Mouse (Mus musculus) lung, embryonic 15.5 days (tissue): ENCODE results near the gene Gm38431. TPM values are rescaled to one million over a fixed set of nuclear protein-coding genes. Genes with fewer than 3 reads are reported as not detected.

Experiments
- ATAC-seq: fragments of 200-750 bp; cut with Nextera tagmentation; 2 replicates; pipeline ENCODE4 v1.8.0; 2017; ENCODE audit warnings: moderate number of reproducible peaks, borderline replicate concordance; ENCODE audit not compliant: low FRiP score, low TSS enrichment; ENCODE audit errors: extremely low read depth
- H3K27ac ChIP-seq: fragments of 300-500 bp; sonication (generic); 2 replicates; pipeline ENCODE4 v1.5.1; 2015; ENCODE audit warnings: moderate library complexity, mild to moderate bottlenecking, inconsistent platforms
- H3K27me3 ChIP-seq: fragments of 300-500 bp; sonication (generic); 2 replicates; pipeline ENCODE4 v1.6.1; 2015; ENCODE audit warnings: inconsistent platforms
- H3K36me3 ChIP-seq: fragments of 300-500 bp; sonication (generic); 2 replicates; pipeline ENCODE4 v1.6.1; 2015; ENCODE audit warnings: inconsistent platforms
- H3K4me1 ChIP-seq: fragments of 300-500 bp; sonication (generic); 2 replicates; pipeline ENCODE4 v1.6.1; 2015; ENCODE audit warnings: inconsistent platforms
- H3K4me2 ChIP-seq: fragments of 300-500 bp; sonication (generic); 2 replicates; pipeline ENCODE4 v1.6.1; 2015; ENCODE audit warnings: inconsistent platforms, mild to moderate bottlenecking, moderate library complexity
- H3K4me3 ChIP-seq: fragments of 300-500 bp; sonication (generic); 2 replicates; pipeline ENCODE4 v1.5.1; 2015; ENCODE audit warnings: mild to moderate bottlenecking, inconsistent platforms
- H3K9ac ChIP-seq: fragments of 300-500 bp; sonication (generic); 2 replicates; pipeline ENCODE4 v1.6.1; 2015; ENCODE audit warnings: inconsistent platforms
- H3K9me3 ChIP-seq: fragments of 300-500 bp; sonication (generic); 2 replicates; pipeline ENCODE4 v1.6.1; 2016; ENCODE audit warnings: inconsistent platforms
- WGBS: fragments of 180-500 bp; shearing (Covaris S2); methylation state at CpG from one replicate; pipeline ENCODE4 v1.1.7; 2015; 5-methylcytosine and 5-hydroxymethylcytosine counted together
- polyA plus RNA-seq: library from polyadenylated mRNA; unstranded; fragments of >200 nt; fragmentation: Nextera tagmentation; extraction: Ambion mirVana; gene quantifications from 2 replicates; pipeline ENCODE4 v1.2.1, GENCODE M21; 2015

Gene Gm38431
- polyA plus RNA-seq, result 2.4 and 2.5 TPM in 2 replicates

- Histone ChIP-seq H3K4me2 (peak within 1 kb of the TSS; percentile 85), H3K9ac (peak within 1 kb of the TSS; percentile 81), H3K4me1 (peaks cover 23% of the 10 kb centered on the region), H3K27ac (peak within 1 kb of the TSS; percentile 91), H3K4me3 (peak within 1 kb of the TSS; percentile 71), H3K9me3 (no peaks in the 10 kb centered on the region), H3K36me3 (peaks cover 36% of the 10 kb centered on the region), H3K27me3 (no peaks in the 10 kb centered on the region)
- ATAC-seq, result peak; percentile 100
- under 1% methylated on average over 54 of the region's 54 CpGs for WGBS
These were observed at the start of gene Gm38431, which contains the start of gene Raver1 for GRCm38 (mm10) chr9:21091707-21092320. Gene Gm38431, minus strand, starts transcription at chr9:21091997. Gene Raver1, minus strand, starts transcription at chr9:21092008.

GRCm38 (mm10) chr9:21138386-21138785 is 46.6 kb upstream of the Gm38431 start:
- no peak overlapping the region for H3K27ac ChIP-seq
- no peak for ATAC-seq
- 66% methylated on average over 4 of the region's 4 CpGs for WGBS
- H3K9me3 ChIP-seq, result no peaks in the 10 kb centered on the region
- H3K27me3 ChIP-seq, result no peaks in the 10 kb centered on the region
- peaks cover 61% of the 10 kb centered on the region for H3K36me3 ChIP-seq
- H3K4me3 ChIP-seq, result no peak overlapping the region
- H3K9ac ChIP-seq, result no peak overlapping the region
- H3K4me2 ChIP-seq, result no peak overlapping the region
- 0 out of 2 replicates have a peak, but pooled peaks cover 7% of the 10 kb centered on the region for H3K4me1 ChIP-seq

DNA sequence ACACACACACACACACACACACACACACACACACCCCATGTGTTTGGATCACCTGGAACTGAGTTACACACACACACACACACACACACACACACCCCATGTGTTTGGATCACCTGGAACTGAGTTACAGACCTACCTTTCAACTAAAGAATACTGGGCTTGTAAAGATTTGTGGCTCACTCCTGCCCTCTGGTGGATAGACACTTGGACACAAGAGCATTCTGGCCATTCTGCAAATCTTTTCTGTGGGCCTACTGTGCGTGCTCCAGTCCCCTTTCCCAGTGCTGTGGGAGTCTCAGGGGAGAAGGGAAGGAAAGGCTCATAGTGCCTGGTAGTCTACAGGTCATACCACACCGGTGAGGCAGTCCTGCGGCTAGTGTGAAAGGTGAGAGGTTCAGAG is 45.4 kb upstream of the Gm38431 start:
- Histone ChIP-seq H3K27me3 (no peaks in the 10 kb centered on the region), H3K4me1 (0 out of 2 replicates have a peak, but pooled peaks cover 7% of the 10 kb centered on the region), H3K9ac (no peak overlapping the region), H3K4me2 (no peak overlapping the region), H3K9me3 (no peaks in the 10 kb centered on the region), H3K36me3 (peaks cover 49% of the 10 kb centered on the region), H3K4me3 (no peak overlapping the region), H3K27ac (no peak overlapping the region)
- no peak for ATAC-seq
- WGBS, result 44% methylated on average over 3 of the region's 3 CpGs

DNA sequence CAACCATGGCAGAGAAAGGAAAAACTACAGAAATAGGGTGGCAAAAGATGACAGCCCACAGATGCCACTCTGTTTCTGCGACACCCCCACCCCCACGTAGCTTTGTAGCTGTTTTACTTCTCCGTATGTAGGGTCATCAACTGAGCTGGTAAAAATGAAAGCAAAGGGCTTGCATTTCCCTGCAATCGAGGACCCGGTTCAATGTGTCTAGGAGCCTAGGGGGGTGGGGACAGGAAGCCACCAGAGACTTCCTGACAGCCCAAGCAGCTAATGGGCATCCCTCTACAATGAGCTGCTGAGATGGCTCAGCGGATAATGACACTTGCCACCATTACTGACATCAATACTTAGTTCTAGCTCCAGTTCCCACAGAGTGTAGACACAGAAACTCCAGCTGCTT is 44.6 kb upstream of the Gm38431 start:
- Histone ChIP-seq H3K4me3 (no peak overlapping the region), H3K4me2 (no peak overlapping the region), H3K9ac (no peak overlapping the region), H3K9me3 (no peaks in the 10 kb centered on the region), H3K36me3 (peaks cover 41% of the 10 kb centered on the region), H3K27me3 (no peaks in the 10 kb centered on the region), H3K27ac (no peak overlapping the region), H3K4me1 (0 out of 2 replicates have a peak, but pooled peaks cover 7% of the 10 kb centered on the region)
- ATAC-seq, result no peak
- 68% methylated on average over 6 of the region's 6 CpGs for WGBS

DNA sequence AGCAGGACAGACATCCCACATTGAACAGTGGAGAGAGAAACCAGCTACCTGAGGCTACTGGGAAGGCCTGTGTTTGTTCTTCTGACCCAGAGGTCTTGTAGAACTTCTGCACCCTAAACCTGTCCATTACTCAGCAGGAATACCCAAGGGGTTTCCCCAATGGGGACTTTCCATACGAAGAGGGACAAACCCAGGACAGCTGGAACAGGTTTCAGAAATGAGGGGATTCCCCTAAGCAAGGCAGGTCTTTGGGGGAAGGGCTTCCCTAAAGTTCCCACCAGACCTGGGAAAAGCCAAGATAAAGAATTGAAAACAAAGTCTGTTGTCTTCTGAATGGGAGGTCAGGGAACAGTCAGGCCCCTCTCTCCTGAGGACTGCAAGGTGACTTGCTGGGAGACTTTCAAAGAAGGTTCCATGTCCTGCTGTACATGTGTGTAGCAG is 44.2 kb upstream of the Gm38431 start:
- 44% methylated on average over 1 of the region's 1 CpGs for WGBS
- 0 out of 2 replicates have a peak, but pooled peaks cover 7% of the 10 kb centered on the region for H3K4me1 ChIP-seq
- H3K36me3 ChIP-seq, result peaks cover 37% of the 10 kb centered on the region
- no peak overlapping the region for H3K4me2 ChIP-seq
- H3K9me3 ChIP-seq, result no peaks in the 10 kb centered on the region
- no peak overlapping the region for H3K4me3 ChIP-seq
- H3K27ac ChIP-seq, result no peak overlapping the region
- no peak for ATAC-seq
- no peak overlapping the region for H3K9ac ChIP-seq
- no peaks in the 10 kb centered on the region for H3K27me3 ChIP-seq

GRCm38 (mm10) chr9:21135329-21135890 is 43.6 kb upstream of the Gm38431 start:
- Histone ChIP-seq H3K9me3 (no peaks in the 10 kb centered on the region), H3K4me2 (no peak overlapping the region), H3K36me3 (peaks cover 31% of the 10 kb centered on the region), H3K4me3 (no peak overlapping the region), H3K4me1 (peaks cover 9% of the 10 kb centered on the region), H3K27ac (0 out of 2 replicates have a peak overlapping the region, but pooled peaks have one; percentile 4), H3K27me3 (no peaks in the 10 kb centered on the region), H3K9ac (no peak overlapping the region)
- ATAC-seq, result no peak
- 64% methylated on average over 4 of the region's 4 CpGs for WGBS

DNA sequence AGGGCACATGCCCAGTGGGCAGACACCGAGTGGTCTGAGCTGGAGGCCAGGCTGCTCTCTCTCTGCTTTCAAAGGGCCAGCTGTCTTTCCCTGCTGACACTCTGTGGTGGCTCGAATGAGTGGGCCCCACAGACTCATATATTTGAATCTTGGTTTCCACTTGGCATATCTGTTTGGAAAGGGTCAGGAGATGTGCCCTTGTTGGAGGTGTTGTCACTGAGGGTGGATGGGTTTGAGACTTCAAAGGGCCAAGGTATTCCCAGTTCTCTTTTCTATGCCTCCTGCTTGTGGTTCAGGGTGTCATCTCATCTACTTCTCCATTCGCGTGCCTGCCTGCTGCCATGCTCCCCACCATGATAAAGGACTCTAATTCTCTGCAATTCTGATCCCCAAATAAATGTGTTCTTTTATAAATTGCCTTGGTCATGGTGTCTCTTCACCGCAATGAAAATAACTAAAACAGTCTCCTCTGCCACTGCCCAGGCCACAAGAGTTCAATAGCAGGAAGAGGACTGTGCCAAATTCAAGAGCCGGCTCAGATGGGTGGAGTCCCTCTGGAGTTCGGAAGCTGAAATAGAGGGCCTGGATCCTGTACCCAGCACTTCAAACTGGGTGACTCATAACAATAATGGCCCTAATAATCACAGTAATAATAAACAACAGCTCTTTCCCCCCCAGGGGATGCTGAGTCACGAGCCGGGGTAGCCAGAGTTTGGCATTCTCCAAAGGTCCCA is 43.0 kb upstream of the Gm38431 start:
- no peak overlapping the region for H3K9ac ChIP-seq
- H3K4me3 ChIP-seq, result no peak overlapping the region
- peaks cover 25% of the 10 kb centered on the region for H3K36me3 ChIP-seq
- peaks cover 14% of the 10 kb centered on the region for H3K4me1 ChIP-seq
- ATAC-seq, result no peak
- no peaks in the 10 kb centered on the region for H3K9me3 ChIP-seq
- H3K4me2 ChIP-seq, result no peak overlapping the region
- 53% methylated on average over 9 of the region's 9 CpGs for WGBS
- H3K27me3 ChIP-seq, result no peaks in the 10 kb centered on the region
- H3K27ac ChIP-seq, result 0 out of 2 replicates have a peak overlapping the region, but pooled peaks have one; percentile 4

- Histone ChIP-seq H3K9me3 (no peaks in the 10 kb centered on the region), H3K36me3 (peaks cover 11% of the 10 kb centered on the region), H3K4me1 (peaks cover 14% of the 10 kb centered on the region), H3K27ac (no peak overlapping the region), H3K4me2 (no peak overlapping the region), H3K4me3 (no peak overlapping the region), H3K27me3 (no peaks in the 10 kb centered on the region), H3K9ac (no peak overlapping the region)
- WGBS, result 80% methylated on average over 9 of the region's 9 CpGs
- ATAC-seq, result no peak
These were observed 41.4 kb upstream of the Gm38431 start for GRCm38 (mm10) chr9:21133064-21133707.

GRCm38 (mm10) chr9:21132102-21132775 is 40.4 kb upstream of the Gm38431 start:
- ATAC-seq, result no peak
- Histone ChIP-seq H3K4me2 (no peak overlapping the region), H3K27me3 (no peaks in the 10 kb centered on the region), H3K9ac (no peak overlapping the region), H3K36me3 (peaks cover 7% of the 10 kb centered on the region; the same call in 1 of the 2 replicates), H3K27ac (no peak overlapping the region), H3K9me3 (no peaks in the 10 kb centered on the region), H3K4me3 (no peak overlapping the region), H3K4me1 (peaks cover 14% of the 10 kb centered on the region)
- 81% methylated on average over 12 of the region's 12 CpGs for WGBS

DNA sequence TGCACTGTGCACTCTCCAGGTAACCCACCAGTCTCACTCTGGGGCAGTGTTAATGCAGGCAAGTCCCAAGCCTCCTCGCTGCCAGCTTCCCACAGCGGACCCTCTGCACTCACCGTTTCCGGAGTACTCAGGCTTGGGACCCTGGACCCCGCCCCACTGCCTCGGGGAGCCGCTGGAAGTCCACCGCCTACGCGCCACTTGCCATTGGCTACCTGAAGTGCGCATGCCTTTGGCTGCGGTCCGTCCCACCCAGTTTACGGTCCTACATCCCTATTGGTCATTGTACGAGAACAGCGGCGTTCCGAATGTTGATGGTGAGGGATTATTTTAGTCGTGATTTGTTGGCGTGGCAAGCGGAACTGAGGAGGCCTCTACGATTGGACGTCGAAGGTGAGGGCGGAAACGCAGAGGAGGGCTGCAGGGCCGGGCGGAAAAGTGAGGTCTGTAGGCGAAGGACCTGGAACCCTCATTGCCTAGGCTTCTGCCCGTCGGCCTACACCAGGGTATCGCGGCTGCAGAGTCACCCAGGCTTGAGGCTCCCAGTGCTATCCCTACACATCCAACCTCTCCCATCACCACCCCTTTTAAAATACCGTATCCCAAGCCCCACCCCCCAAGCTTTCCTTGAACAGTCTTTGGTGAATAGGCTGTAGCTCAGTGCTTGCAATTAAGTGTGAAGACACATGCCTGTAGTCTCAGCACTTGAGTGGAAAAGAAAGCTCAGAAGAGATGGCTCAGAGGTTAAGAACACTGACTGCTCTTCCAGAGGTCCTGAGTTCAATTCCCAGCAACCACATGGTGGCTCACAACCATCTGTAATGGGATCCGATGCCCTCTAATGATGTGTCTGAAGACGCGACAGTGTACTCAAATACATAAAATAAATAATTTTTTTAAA is 39.5 kb upstream of the Gm38431 start, which contains the start of gene Tyk2:
Gene Tyk2, minus strand, starts transcription at position 185 of the 898 bp plus-strand sequence.
- Histone ChIP-seq H3K9ac (peak within 1 kb of the TSS; percentile 58), H3K27me3 (no peaks in the 10 kb centered on the region), H3K4me1 (peaks cover 14% of the 10 kb centered on the region), H3K27ac (peak within 1 kb of the TSS; percentile 53), H3K4me2 (peak within 1 kb of the TSS; percentile 64), H3K9me3 (no peaks in the 10 kb centered on the region), H3K4me3 (peak within 1 kb of the TSS; percentile 71), H3K36me3 (peaks cover 15% of the 10 kb centered on the region; the same call in 1 of the 2 replicates)
- peak; percentile 98 for ATAC-seq
- 5% methylated on average over 37 of the region's 37 CpGs for WGBS
